Mouse (Mus musculus) erythroblast, embryonic 14.5 days (primary cell): ENCODE data around the gene Pnn. TPM values are rescaled to one million over a fixed set of nuclear protein-coding genes. Genes with fewer than 3 reads are reported as not detected.

Experiments
- H3K27me3 ChIP-seq: 2 replicates; pipeline ENCODE4 v1.6.1; 2012; ENCODE audit warnings: inconsistent platforms; ENCODE audit not compliant: control insufficient read depth
- H3K36me3 ChIP-seq: 2 replicates; pipeline ENCODE4 v1.6.1; 2012; ENCODE audit warnings: mild to moderate bottlenecking, inconsistent platforms; ENCODE audit not compliant: control insufficient read depth
- H3K4me1 ChIP-seq: 2 replicates; pipeline ENCODE4 v1.6.1; 2012; ENCODE audit warnings: inconsistent platforms; ENCODE audit not compliant: control insufficient read depth
- H3K4me3 ChIP-seq: replicated peaks from 2 replicates; pipeline ENCODE3; 2012; ENCODE audit warnings: moderate library complexity, mild to moderate bottlenecking, inconsistent platforms
- H3K9me3 ChIP-seq: 2 replicates; pipeline ENCODE4 v1.6.1; 2012; ENCODE audit warnings: low read length, inconsistent platforms, mixed read lengths; ENCODE audit not compliant: control insufficient read depth
- GATA1 ChIP-seq: IDR thresholded peaks from 2 replicates; pipeline ENCODE4 v1.6.1; 2012; ENCODE audit warnings: low read length, inconsistent platforms, mixed read lengths
- TAL1 ChIP-seq: IDR thresholded peaks from 3 replicates; pipeline ENCODE4 v1.6.1; 2012; ENCODE audit warnings: low read length, inconsistent platforms, mixed read lengths
- polyA plus RNA-seq: library from polyadenylated mRNA; stranded (reverse); fragments of >175 nt; gene quantifications from 2 replicates; pipeline ENCODE4 v1.2.3, GENCODE M21; 2012

Pnn gene
- polyA plus RNA-seq: 5.0 and 5.9 TPM in 2 replicates

- TF ChIP-seq GATA1 (peak; percentile 50), TAL1 (no peak)
- Histone ChIP-seq H3K36me3 (peaks cover 36% of the 10 kb centered on the region), H3K9me3 (no peaks in the 10 kb centered on the region), H3K4me1 (peaks cover 32% of the 10 kb centered on the region), H3K4me3 (peak within 1 kb of the TSS; percentile 98), H3K27me3 (no peaks in the 10 kb centered on the region)
Observed at GRCm38 (mm10) chr12:59066448-59067077, at the start of gene Pnn. TSS of gene Pnn (plus strand) at chr12:59066884.

- Histone ChIP-seq H3K4me1 (peaks cover 20% of the 10 kb centered on the region), H3K4me3 (no peak overlapping the region), H3K27me3 (no peaks in the 10 kb centered on the region), H3K36me3 (peaks cover 79% of the 10 kb centered on the region), H3K9me3 (no peaks in the 10 kb centered on the region)
- TF ChIP-seq TAL1 (no peak), GATA1 (no peak)
Observed at GRCm38 (mm10) chr12:59017970-59018369, 48.7 kb upstream of the Pnn start.

DNA sequence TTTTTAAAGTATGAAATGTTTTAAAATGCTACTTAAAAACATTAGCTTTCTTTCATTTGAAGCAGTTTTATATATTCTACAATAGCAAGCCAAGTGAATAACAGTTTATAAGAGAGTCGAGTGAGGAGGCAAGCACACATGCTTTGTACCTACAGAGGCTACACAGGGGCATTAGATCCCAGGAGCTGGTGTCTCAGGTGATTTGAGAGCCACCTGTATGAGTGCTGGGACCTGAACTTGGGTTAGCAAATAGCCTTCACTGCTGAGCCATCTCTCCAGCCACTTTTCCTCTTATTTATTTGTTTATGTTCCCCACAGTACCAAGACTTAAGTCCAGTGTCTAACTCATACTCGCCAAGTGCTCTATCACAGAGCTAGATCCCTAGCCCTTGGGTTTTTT lies 46.8 kb upstream of the Pnn start:
- H3K27me3 ChIP-seq: no peaks in the 10 kb centered on the region
- peaks cover 90% of the 10 kb centered on the region for H3K36me3 ChIP-seq
- peaks cover 10% of the 10 kb centered on the region for H3K4me1 ChIP-seq
- no peak for TF ChIP-seq TAL1
- no peak for TF ChIP-seq GATA1
- H3K4me3 ChIP-seq: no peak overlapping the region
- no peaks in the 10 kb centered on the region for H3K9me3 ChIP-seq

- TF ChIP-seq GATA1 (no peak), TAL1 (no peak)
- Histone ChIP-seq H3K36me3 (peaks cover 90% of the 10 kb centered on the region), H3K4me3 (no peak overlapping the region), H3K4me1 (peaks cover under 1% of the 10 kb centered on the region; the same call in 1 of the 2 replicates), H3K27me3 (no peaks in the 10 kb centered on the region), H3K9me3 (no peaks in the 10 kb centered on the region)
Observed at GRCm38 (mm10) chr12:59021306-59021705, 45.4 kb upstream of the Pnn start.

DNA sequence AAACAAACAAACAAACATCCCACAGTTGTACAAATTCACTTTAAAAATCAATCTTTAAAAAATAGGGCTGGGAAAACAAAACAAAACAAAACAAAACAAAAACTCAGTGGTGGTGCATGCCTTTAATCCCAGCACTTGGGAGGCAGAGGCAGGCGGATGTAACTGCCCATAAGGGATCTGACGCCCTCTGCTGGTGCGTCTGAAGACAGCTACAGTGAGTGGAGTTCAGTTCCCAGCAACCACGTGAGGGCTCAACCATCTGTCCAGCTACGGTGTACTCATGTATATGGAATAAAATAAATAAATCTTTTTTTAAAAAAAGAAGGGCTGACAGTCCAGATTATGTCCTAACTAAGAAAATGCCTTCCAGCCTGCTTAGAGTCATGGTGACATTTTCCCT lies 34.6 kb upstream of the Pnn start:
- H3K36me3 ChIP-seq: peaks cover 21% of the 10 kb centered on the region
- no peaks in the 10 kb centered on the region; the same call in 1 of the 2 replicates for H3K4me1 ChIP-seq
- no peaks in the 10 kb centered on the region for H3K27me3 ChIP-seq
- H3K4me3 ChIP-seq: no peak overlapping the region
- TF ChIP-seq TAL1 (no peak), GATA1 (no peak)
- no peaks in the 10 kb centered on the region for H3K9me3 ChIP-seq

GRCm38 (mm10) chr12:59039162-59039970 lies 27.3 kb upstream of the Pnn start:
- no peak for TF ChIP-seq TAL1
- TF ChIP-seq GATA1: no peak
- Histone ChIP-seq H3K4me1 (peaks cover 23% of the 10 kb centered on the region), H3K9me3 (no peaks in the 10 kb centered on the region), H3K36me3 (peaks cover 27% of the 10 kb centered on the region), H3K4me3 (no peak overlapping the region), H3K27me3 (no peaks in the 10 kb centered on the region)

- peaks cover 35% of the 10 kb centered on the region for H3K36me3 ChIP-seq
- peaks cover 23% of the 10 kb centered on the region for H3K4me1 ChIP-seq
- H3K9me3 ChIP-seq: no peaks in the 10 kb centered on the region
- no peaks in the 10 kb centered on the region for H3K27me3 ChIP-seq
- TF ChIP-seq TAL1: no peak
- no peak for TF ChIP-seq GATA1
- H3K4me3 ChIP-seq: peak overlapping the region; percentile 46
Observed at GRCm38 (mm10) chr12:59039971-59040844, 26.5 kb upstream of the Pnn start.

DNA sequence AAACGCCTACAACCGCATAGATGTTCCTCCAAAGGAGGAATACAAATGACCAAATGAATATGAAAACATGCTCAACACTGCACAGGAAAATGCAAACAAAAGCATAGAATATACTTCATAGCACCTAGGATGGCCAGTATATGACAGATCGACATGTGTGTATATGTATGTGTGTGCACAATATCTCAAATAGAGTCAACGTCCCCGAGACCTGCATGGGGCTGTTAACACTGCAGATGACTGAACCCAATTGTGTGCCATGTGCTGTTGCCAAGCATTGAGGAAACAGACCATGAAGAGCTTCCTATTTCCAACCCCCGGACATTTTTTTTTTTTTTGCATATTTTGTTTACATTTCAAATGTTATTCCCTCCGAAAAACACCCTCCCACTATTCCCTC lies 25.8 kb upstream of the Pnn start:
- TF ChIP-seq TAL1 (no peak), GATA1 (no peak)
- peaks cover 41% of the 10 kb centered on the region for H3K36me3 ChIP-seq

More for the DNA sequence above, 25.8 kb upstream of the Pnn start:
- Histone ChIP-seq H3K27me3 (no peaks in the 10 kb centered on the region), H3K4me3 (no peak overlapping the region), H3K4me1 (peaks cover 23% of the 10 kb centered on the region), H3K9me3 (no peaks in the 10 kb centered on the region)
